Mouse (Mus musculus) MEL (cell line): ENCODE results near the gene Gprin2.

ENCODE experiments used
- CHD2 ChIP-seq: IDR thresholded peaks from 2 replicates; pipeline ENCODE4 v1.6.1; 2011; ENCODE audit warnings: low read length, improper control_type of control experiment
- EP300 ChIP-seq, 2 experiments: IDR thresholded peaks; 2 replicates each; pipeline ENCODE4 v1.6.1; 2011; ENCODE audit warnings: improper control_type of control experiment in 2 of 2, low read length in 2 of 2, low read depth in 1 of 2, mild to moderate bottlenecking in 1 of 2
- HCFC1 ChIP-seq: IDR thresholded peaks from 2 replicates; pipeline ENCODE4 v1.6.1; 2012; ENCODE audit warnings: low read depth, mild to moderate bottlenecking, inconsistent platforms, low read length, improper control_type of control experiment, moderate library complexity
- MAZ ChIP-seq: IDR thresholded peaks from 2 replicates; pipeline ENCODE4 v1.6.1; 2012; ENCODE audit warnings: low read depth, mild to moderate bottlenecking, inconsistent platforms, low read length, improper control_type of control experiment
- MXI1 ChIP-seq: IDR thresholded peaks from 2 replicates; pipeline ENCODE4 v1.6.1; 2011; ENCODE audit warnings: mild to moderate bottlenecking, low read depth, low read length, improper control_type of control experiment
- RAD21 ChIP-seq: IDR thresholded peaks from 2 replicates; pipeline ENCODE4 v1.6.1; 2011; ENCODE audit warnings: mild to moderate bottlenecking, low read depth, low read length, improper control_type of control experiment
- TCF12 ChIP-seq: IDR thresholded peaks from 2 replicates; pipeline ENCODE4 v1.6.1; 2014; ENCODE audit warnings: low read depth, mild to moderate bottlenecking, inconsistent platforms, low read length, improper control_type of control experiment, moderate library complexity
- USF1 ChIP-seq: IDR thresholded peaks from 2 replicates; pipeline ENCODE4 v1.6.1; 2014; ENCODE audit warnings: low read depth, mild to moderate bottlenecking, inconsistent platforms, low read length, improper control_type of control experiment, moderate library complexity
- ZNF384 ChIP-seq: IDR thresholded peaks from 2 replicates; pipeline ENCODE4 v1.6.1; 2012; ENCODE audit warnings: low read depth, mild to moderate bottlenecking, inconsistent platforms, low read length, improper control_type of control experiment

GRCm38 (mm10) chr14:34232866-34233680 lies 31.6 kb upstream of the Gprin2 start:
- TF ChIP-seq RAD21 (no peak), MXI1 (no peak), USF1 (no peak), MAZ (no peak), TCF12 (no peak), ZNF384 (no peak), EP300 (IDR thresholded peaks at IDR 0.05; ENCODE audit: low read depth in 1 of 2, low read length in 2 of 2) (no peak), HCFC1 (no peak), CHD2 (no peak)
